Mouse (Mus musculus): ENCODE measurements around the gene Asb4.

GRCm38 (mm10) chr6:5376884-5377283 is 6.3 kb upstream of the Asb4 start:
- TF ChIP-seq CTCF (IDR thresholded peaks at IDR 0.05; ENCODE audit: low read depth) (no peak), EP300 (IDR thresholded peaks at IDR 0.05; ENCODE audit: low read depth) (no peak)

All from liver, embryonic 14.5 days (tissue).